Mouse (Mus musculus) embryonic facial prominence, embryonic 14.5 days (tissue): ENCODE data around the gene Slc16a14. TPM values are rescaled to one million over a fixed set of nuclear protein-coding genes. Genes with fewer than 3 reads are reported as not detected.

Experiments
- ATAC-seq: fragments of 200-750 bp; cut with Nextera tagmentation; 2 replicates; pipeline ENCODE4 v1.8.0; 2017; ENCODE audit warnings: low read depth, moderate number of reproducible peaks, moderate TSS enrichment
- DNase-seq: peaks from one replicate; pipeline ENCODE4 v3.0.0-alpha.2; 2015; ENCODE audit warnings: low spot score
- H3K27ac ChIP-seq: fragments of 300-500 bp; sonication (generic); replicated peaks from 2 replicates; pipeline ENCODE4 v1.5.1; 2014; ENCODE audit warnings: low read depth, mild to moderate bottlenecking, low read length, moderate library complexity
- H3K27me3 ChIP-seq: fragments of 300-500 bp; sonication (generic); replicated peaks from 2 replicates; pipeline ENCODE4 v1.6.1; 2014; ENCODE audit warnings: low read length; ENCODE audit not compliant: control insufficient read depth, insufficient read depth
- H3K36me3 ChIP-seq: fragments of 300-500 bp; sonication (generic); 2 replicates; pipeline ENCODE4 v1.6.1; 2014; ENCODE audit warnings: low read length, mixed read lengths; ENCODE audit not compliant: control insufficient read depth, insufficient read depth
- H3K4me1 ChIP-seq: fragments of 300-500 bp; sonication (generic); 2 replicates; pipeline ENCODE4 v1.6.1; 2014; ENCODE audit warnings: antibody characterized with exemption, low read length; ENCODE audit not compliant: control insufficient read depth, insufficient read depth
- H3K4me2 ChIP-seq: fragments of 300-500 bp; sonication (generic); 2 replicates; pipeline ENCODE4 v1.6.1; 2014; ENCODE audit warnings: low read depth, mild to moderate bottlenecking, low read length, moderate library complexity, mixed read lengths
- H3K4me3 ChIP-seq: fragments of 300-500 bp; sonication (generic); 2 replicates; pipeline ENCODE4 v1.5.1; 2014; ENCODE audit warnings: low read depth, mild to moderate bottlenecking, low read length
- H3K9ac ChIP-seq: fragments of 300-500 bp; sonication (generic); 2 replicates; pipeline ENCODE4 v1.6.1; 2014; ENCODE audit warnings: low read depth, mild to moderate bottlenecking, low read length, moderate library complexity, mixed read lengths
- H3K9me3 ChIP-seq: fragments of 300-500 bp; sonication (generic); 2 replicates; pipeline ENCODE4 v1.6.1; 2016; ENCODE audit warnings: low read length; ENCODE audit not compliant: control insufficient read depth
- WGBS: fragments of 180-500 bp; shearing (Covaris S2); extraction: QIAGEN DNeasy Blood & Tissue Kit; methylation state at CpG from one replicate; pipeline ENCODE4 v1.1.7; 2014; 5-methylcytosine and 5-hydroxymethylcytosine counted together
- polyA plus RNA-seq: library from polyadenylated mRNA; unstranded; fragments of >200 nt; fragmentation: Nextera tagmentation; extraction: Ambion mirVana; gene quantifications from 2 replicates; pipeline ENCODE4 v1.2.1, GENCODE M21; 2014

Slc16a14 gene
- polyA plus RNA-seq, 1 experiment from 2014 or later = 0.38 TPM

DNA sequence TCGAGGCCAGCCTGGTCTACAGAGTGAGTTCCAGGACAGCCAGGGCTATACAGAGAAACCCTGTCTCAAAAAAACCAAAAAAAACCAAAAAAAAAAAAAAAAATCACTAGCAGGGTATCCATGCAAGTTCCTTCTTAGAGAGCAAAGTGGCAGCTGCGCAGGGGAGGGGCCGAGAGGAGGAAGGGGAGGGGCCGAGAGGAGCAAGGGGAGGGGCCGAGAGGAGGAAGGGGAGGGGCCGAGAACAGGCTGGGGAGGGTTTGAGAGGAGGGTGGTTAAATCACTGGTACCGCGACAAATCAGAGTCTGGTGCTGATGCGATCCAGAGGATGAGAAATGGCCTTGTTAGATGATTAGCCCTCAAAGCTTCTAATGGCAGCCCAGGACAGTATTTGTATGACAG is 43.2 kb downstream of the Slc16a14 start:
- 91% methylated on average over 9 of the region's 9 CpGs for WGBS
- H3K36me3 ChIP-seq = no peaks in the 10 kb centered on the region
- H3K9ac ChIP-seq = no peak overlapping the region
- H3K9me3 ChIP-seq = no peaks in the 10 kb centered on the region
- no peak overlapping the region for H3K4me3 ChIP-seq
- no peak overlapping the region for H3K27ac ChIP-seq
- H3K27me3 ChIP-seq = no peaks in the 10 kb centered on the region
- DNase-seq (no peak), ATAC-seq (no peak)
- no peak overlapping the region for H3K4me2 ChIP-seq
- H3K4me1 ChIP-seq = no peaks in the 10 kb centered on the region

GRCm38 (mm10) chr1:84890503-84890902 is 44.4 kb downstream of the Slc16a14 start:
- DNase-seq (no peak), ATAC-seq (no peak)
- H3K4me2 ChIP-seq = no peak overlapping the region
- H3K27me3 ChIP-seq = no peaks in the 10 kb centered on the region
- no peak overlapping the region for H3K4me3 ChIP-seq
- H3K9me3 ChIP-seq = no peaks in the 10 kb centered on the region
- no peak overlapping the region for H3K27ac ChIP-seq
- no peak overlapping the region for H3K9ac ChIP-seq
- H3K36me3 ChIP-seq = no peaks in the 10 kb centered on the region
- H3K4me1 ChIP-seq = no peaks in the 10 kb centered on the region
- WGBS = 71% methylated on average over 7 of the region's 7 CpGs

DNA sequence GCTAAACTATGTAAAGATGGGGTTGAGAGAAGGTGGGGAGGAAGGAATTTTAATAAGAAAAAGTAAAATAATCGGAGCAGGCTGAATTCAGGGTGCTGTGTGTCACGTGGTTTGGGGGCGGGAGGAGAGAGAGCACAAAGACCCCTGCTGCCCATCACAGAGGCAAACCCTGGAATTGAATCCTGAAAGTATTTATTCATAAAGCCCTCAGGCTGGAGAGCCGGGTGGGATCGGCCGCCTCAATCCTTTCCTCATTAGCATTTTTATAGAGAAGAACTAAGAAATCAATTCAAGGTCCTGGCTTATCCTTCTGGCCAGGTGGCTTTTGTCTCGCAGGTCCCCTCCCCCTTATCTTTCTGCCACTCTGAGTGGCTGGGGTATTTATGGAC is 44.9 kb downstream of the Slc16a14 start:
- H3K9ac ChIP-seq = no peak overlapping the region
- ATAC-seq (no peak), DNase-seq (no peak)
- no peak overlapping the region for H3K4me2 ChIP-seq
- H3K9me3 ChIP-seq = no peaks in the 10 kb centered on the region
- no peaks in the 10 kb centered on the region for H3K4me1 ChIP-seq
- no peaks in the 10 kb centered on the region for H3K36me3 ChIP-seq
- WGBS = 25% methylated on average over 7 of the region's 7 CpGs
- H3K27me3 ChIP-seq = no peaks in the 10 kb centered on the region
- H3K4me3 ChIP-seq = no peak overlapping the region
- H3K27ac ChIP-seq = no peak overlapping the region

DNA sequence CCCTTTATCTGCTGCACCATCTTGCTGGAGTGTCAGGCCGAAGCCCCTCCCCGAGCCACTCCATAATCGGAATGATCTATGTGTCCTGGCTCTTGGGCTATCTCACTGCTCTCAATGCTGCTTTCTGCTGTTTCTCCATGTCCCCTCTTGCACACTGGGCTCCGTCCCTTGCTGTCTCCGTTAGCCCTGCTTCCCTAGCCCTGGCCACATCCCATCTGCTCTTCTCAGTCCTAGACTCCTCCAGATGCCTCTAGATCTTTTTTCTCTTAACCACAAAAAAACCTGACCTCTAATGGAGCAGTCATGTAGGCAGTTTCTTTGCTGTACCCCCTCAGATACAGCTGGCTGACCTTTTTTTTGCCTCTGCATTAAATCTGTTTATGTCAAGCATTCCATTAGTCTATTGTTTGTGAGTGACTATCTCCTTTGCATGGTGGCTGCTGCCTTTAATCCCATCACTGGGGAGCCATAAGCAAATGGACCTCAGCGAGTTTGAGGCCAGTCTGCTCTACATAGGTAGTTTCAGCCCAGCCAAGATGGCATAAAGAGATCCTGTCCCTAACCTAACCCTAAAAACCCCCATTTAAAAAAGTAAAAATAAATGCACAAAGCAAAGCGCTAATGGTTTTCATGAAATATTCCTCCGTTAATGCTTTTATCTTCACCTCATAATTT is 45.5 kb downstream of the Slc16a14 start:
- no peak overlapping the region for H3K4me2 ChIP-seq
- no peak overlapping the region for H3K4me3 ChIP-seq
- ATAC-seq (no peak), DNase-seq (no peak)
- no peak overlapping the region for H3K27ac ChIP-seq
- 60% methylated on average over 8 of the region's 8 CpGs for WGBS
- H3K9ac ChIP-seq = no peak overlapping the region
- H3K4me1 ChIP-seq = no peaks in the 10 kb centered on the region
- no peaks in the 10 kb centered on the region for H3K36me3 ChIP-seq
- H3K27me3 ChIP-seq = no peaks in the 10 kb centered on the region
- H3K9me3 ChIP-seq = no peaks in the 10 kb centered on the region

GRCm38 (mm10) chr1:84885921-84886320 is 49.0 kb downstream of the Slc16a14 start:
- Histone ChIP-seq H3K27me3 (no peaks in the 10 kb centered on the region), H3K4me1 (no peaks in the 10 kb centered on the region), H3K4me3 (no peak overlapping the region), H3K27ac (no peak overlapping the region), H3K4me2 (no peak overlapping the region), H3K36me3 (no peaks in the 10 kb centered on the region), H3K9ac (no peak overlapping the region), H3K9me3 (no peaks in the 10 kb centered on the region)
- DNase-seq = no peak
- WGBS = 86% methylated on average over 6 of the region's 6 CpGs
- ATAC-seq = no peak

GRCm38 (mm10) chr1:84885174-84885573 is 49.8 kb downstream of the Slc16a14 start:
- WGBS = 86% methylated on average over 3 of the region's 3 CpGs
- no peak overlapping the region for H3K27ac ChIP-seq
- no peak for DNase-seq

GRCm38 (mm10) chr1:84883889-84884288 is 51.0 kb downstream of the Slc16a14 start:
- ATAC-seq (no peak), DNase-seq (no peak)
- Histone ChIP-seq H3K4me2 (no peak overlapping the region), H3K9ac (no peak overlapping the region), H3K4me1 (no peaks in the 10 kb centered on the region), H3K36me3 (no peaks in the 10 kb centered on the region), H3K4me3 (no peak overlapping the region), H3K27me3 (no peaks in the 10 kb centered on the region), H3K9me3 (no peaks in the 10 kb centered on the region), H3K27ac (no peak overlapping the region)
- WGBS = 65% methylated on average over 4 of the region's 4 CpGs

More at GRCm38 (mm10) chr1:84885174-84885573, 49.8 kb downstream of the Slc16a14 start:
- H3K27me3 ChIP-seq = no peaks in the 10 kb centered on the region
- no peak overlapping the region for H3K9ac ChIP-seq
- no peak overlapping the region for H3K4me3 ChIP-seq
- no peaks in the 10 kb centered on the region for H3K36me3 ChIP-seq
- H3K4me1 ChIP-seq = no peaks in the 10 kb centered on the region
- no peak for ATAC-seq
- no peaks in the 10 kb centered on the region for H3K9me3 ChIP-seq
- no peak overlapping the region for H3K4me2 ChIP-seq

GRCm38 (mm10) chr1:84882937-84883336 is 52.0 kb downstream of the Slc16a14 start:
- Histone ChIP-seq H3K4me1 (no peaks in the 10 kb centered on the region), H3K27me3 (no peaks in the 10 kb centered on the region), H3K27ac (no peak overlapping the region), H3K9ac (no peak overlapping the region), H3K36me3 (no peaks in the 10 kb centered on the region), H3K4me2 (no peak overlapping the region), H3K9me3 (no peaks in the 10 kb centered on the region), H3K4me3 (no peak overlapping the region)
- ATAC-seq (no peak), DNase-seq (no peak)
- WGBS = 91% methylated on average over 4 of the region's 4 CpGs

- 36% methylated on average over 2 of the region's 2 CpGs for WGBS
- H3K27ac ChIP-seq = no peak overlapping the region
- H3K4me2 ChIP-seq = no peak overlapping the region
- H3K4me1 ChIP-seq = no peaks in the 10 kb centered on the region
- no peaks in the 10 kb centered on the region for H3K27me3 ChIP-seq
- no peaks in the 10 kb centered on the region for H3K36me3 ChIP-seq
- DNase-seq = no peak
- H3K4me3 ChIP-seq = no peak overlapping the region
- no peak overlapping the region for H3K9ac ChIP-seq
- H3K9me3 ChIP-seq = no peaks in the 10 kb centered on the region
- no peak for ATAC-seq
Observed at GRCm38 (mm10) chr1:84882066-84882532, 52.8 kb downstream of the Slc16a14 start.
